Mouse (Mus musculus) gastrocnemius, adult 18-20 months (tissue): ENCODE results near the gene A130010J15Rik. TPM values are rescaled to one million over a fixed set of nuclear protein-coding genes. Genes with fewer than 3 reads are reported as not detected.
A peak's percentile ranks its signal among the peaks of the same experiment; 100 is the strongest.

Experiments
- DNase-seq: peaks from one replicate; pipeline ENCODE4 v3.0.0; 2021; ENCODE audit warnings: low spot score
- total RNA-seq, 2 experiments: library from RNA; stranded (reverse); gene quantifications; 2 replicates each; pipeline ENCODE4 v1.2.3; 2021

A130010J15Rik gene
- total RNA-seq, 2 experiments from 2014 or later, result 2.9 to 3.9 TPM

GRCm38 (mm10) chr1:193153561-193153960 lies 14.3 kb upstream of the A130010J15Rik start:
- no peak for DNase-seq

GRCm38 (mm10) chr1:193156316-193157110 lies 11.3 kb upstream of the A130010J15Rik start:
- no peak for DNase-seq

- DNase-seq, result no peak
Observed at GRCm38 (mm10) chr1:193157111-193157492, 10.7 kb upstream of the A130010J15Rik start.

GRCm38 (mm10) chr1:193159163-193159562 lies 8.7 kb upstream of the A130010J15Rik start:
- DNase-seq, result no peak

GRCm38 (mm10) chr1:193159613-193160012 lies 8.2 kb upstream of the A130010J15Rik start:
- DNase-seq, result no peak

- DNase-seq, result peak; percentile 19
Observed at GRCm38 (mm10) chr1:193160317-193161032, 7.4 kb upstream of the A130010J15Rik start.

- DNase-seq, result no peak
Observed at GRCm38 (mm10) chr1:193169228-193169627, 1.4 kb downstream of the A130010J15Rik start.

GRCm38 (mm10) chr1:193169856-193170255 lies 2.0 kb downstream of the A130010J15Rik start:
- DNase-seq, result no peak

- DNase-seq, result peak; percentile 98
Observed at GRCm38 (mm10) chr1:193172991-193173809, 5.4 kb downstream of the A130010J15Rik start.

- DNase-seq, result no peak
Observed at GRCm38 (mm10) chr1:193173810-193174129, 5.9 kb downstream of the A130010J15Rik start.

- no peak for DNase-seq
Observed at GRCm38 (mm10) chr1:193174143-193174733, 6.4 kb downstream of the A130010J15Rik start.

GRCm38 (mm10) chr1:193181104-193181503 lies 13.3 kb downstream of the A130010J15Rik start:
- DNase-seq, result no peak

GRCm38 (mm10) chr1:193188257-193188656 lies 20.4 kb downstream of the A130010J15Rik start:
- DNase-seq, result no peak

GRCm38 (mm10) chr1:193189151-193189621 lies 21.3 kb downstream of the A130010J15Rik start:
- DNase-seq, result peak; percentile 75

- no peak for DNase-seq
Observed at GRCm38 (mm10) chr1:193189771-193190170, 21.9 kb downstream of the A130010J15Rik start.

- no peak for DNase-seq
Observed at GRCm38 (mm10) chr1:193191675-193192283, 23.9 kb downstream of the A130010J15Rik start.

- no peak for DNase-seq
Observed at GRCm38 (mm10) chr1:193194416-193195140, 26.7 kb downstream of the A130010J15Rik start.

- DNase-seq, result no peak
Observed at GRCm38 (mm10) chr1:193195169-193195810, 27.4 kb downstream of the A130010J15Rik start.

- peak; percentile 64 for DNase-seq
Observed at GRCm38 (mm10) chr1:193197494-193198205, 29.8 kb downstream of the A130010J15Rik start.
